Mouse (Mus musculus): ENCODE measurements around the gene 1700061G19Rik. TPM values are rescaled to one million over a fixed set of nuclear protein-coding genes. Genes with fewer than 3 reads are reported as not detected.
A peak's percentile ranks its signal among the peaks of the same experiment; 100 is the strongest.

1700061G19Rik gene
- polyA plus RNA-seq, 1 experiment from 2014 or later: 0.23 TPM

DNA sequence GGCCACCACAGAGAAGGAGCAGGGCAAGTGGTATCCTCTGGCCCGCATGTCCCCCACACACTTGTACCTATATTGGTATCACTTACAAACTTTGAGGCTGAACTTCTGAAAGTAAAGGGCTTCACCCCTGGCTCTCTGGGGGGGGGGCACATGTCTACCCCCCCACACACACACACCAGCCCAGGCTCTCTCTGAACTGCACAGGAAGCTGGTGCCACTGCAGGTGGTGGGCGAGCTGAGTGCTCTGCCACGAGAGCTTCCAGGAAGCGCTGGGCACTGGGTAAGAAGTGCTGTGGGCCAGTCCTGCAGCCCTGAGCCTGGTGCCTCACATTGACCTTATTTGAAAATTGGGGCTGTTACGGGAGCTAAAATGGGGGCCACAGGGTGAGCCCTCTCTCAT lies 31.6 kb upstream of the 1700061G19Rik start:
- ATAC-seq: no peak
- TF ChIP-seq CTCF (IDR thresholded peaks at IDR 0.05; ENCODE audit: low read depth): no peak
- Histone ChIP-seq H3K9me3 (ENCODE audit: control insufficient read depth) (no peaks in the 10 kb centered on the region), H3K9ac (ENCODE audit: low read depth, low read length) (no peak overlapping the region), H3K36me3 (ENCODE audit: control insufficient read depth, insufficient read depth) (no peaks in the 10 kb centered on the region), H3K27me3 (replicated peaks; ENCODE audit: control insufficient read depth, insufficient read depth, low read length) (no peaks in the 10 kb centered on the region), H3K4me1 (replicated peaks; ENCODE audit: control insufficient read depth, insufficient read depth, low read length) (no peaks in the 10 kb centered on the region), H3K4me3 (ENCODE audit: low read depth, low read length) (no peak overlapping the region), H3K4me2 (replicated peaks; ENCODE audit: low read depth) (no peak overlapping the region), H3K27ac (ENCODE audit: low read depth, low read length) (no peak overlapping the region)
- WGBS: 81% methylated on average over 5 of the region's 5 CpGs

DNA sequence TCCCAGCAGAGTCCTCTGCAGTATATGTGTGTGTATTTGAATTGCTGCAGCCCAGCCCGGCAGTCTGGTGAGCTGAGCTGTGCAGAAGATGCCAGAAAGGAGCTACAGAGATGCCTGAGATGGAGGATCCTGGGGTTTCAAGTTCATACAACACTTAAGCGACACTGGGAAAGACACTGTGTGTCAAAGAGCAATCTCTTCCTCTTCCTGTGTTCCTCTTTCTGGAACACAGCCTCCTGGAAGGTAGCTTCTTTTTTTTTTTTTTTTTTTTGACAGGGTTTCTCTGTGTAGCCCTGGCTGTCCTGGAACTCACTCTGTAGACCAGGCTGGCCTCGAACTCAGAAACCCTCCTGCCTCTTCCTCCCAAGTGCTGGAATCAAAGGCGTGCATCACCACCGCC lies 26.5 kb upstream of the 1700061G19Rik start:
- Histone ChIP-seq H3K9me3 (ENCODE audit: control insufficient read depth) (no peaks in the 10 kb centered on the region), H3K36me3 (ENCODE audit: control insufficient read depth, insufficient read depth) (no peaks in the 10 kb centered on the region), H3K4me1 (replicated peaks; ENCODE audit: control insufficient read depth, insufficient read depth, low read length) (no peaks in the 10 kb centered on the region), H3K27me3 (replicated peaks; ENCODE audit: control insufficient read depth, insufficient read depth, low read length) (no peaks in the 10 kb centered on the region), H3K4me2 (replicated peaks; ENCODE audit: low read depth) (no peak overlapping the region), H3K27ac (ENCODE audit: low read depth, low read length) (no peak overlapping the region), H3K9ac (ENCODE audit: low read depth, low read length) (no peak overlapping the region), H3K4me3 (ENCODE audit: low read depth, low read length) (no peak overlapping the region)
- no peak for TF ChIP-seq CTCF (IDR thresholded peaks at IDR 0.05; ENCODE audit: low read depth)
- 80% methylated on average over 5 of the region's 5 CpGs for WGBS
- no peak for ATAC-seq

DNA sequence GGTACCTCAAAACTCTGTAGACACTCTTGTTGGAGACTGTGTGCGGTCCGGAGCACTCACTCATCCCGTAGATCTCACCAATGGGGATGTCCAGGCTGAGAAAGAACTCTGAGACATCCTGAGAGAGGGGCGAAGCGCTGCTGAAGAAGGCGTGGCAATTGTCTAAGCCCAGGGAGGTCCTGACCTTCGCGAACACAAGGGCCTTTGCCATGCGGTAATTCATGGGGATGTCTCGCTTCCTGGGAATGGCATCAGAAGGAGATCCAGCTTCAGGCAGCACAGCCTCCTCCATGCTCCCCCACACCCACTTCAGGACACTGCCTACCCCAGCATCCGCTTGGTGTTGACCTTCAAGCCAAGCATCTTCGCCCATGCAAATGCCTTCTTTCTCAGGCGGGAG lies 25.6 kb upstream of the 1700061G19Rik start:
- Histone ChIP-seq H3K4me3 (ENCODE audit: low read depth, low read length) (no peak overlapping the region), H3K4me2 (replicated peaks; ENCODE audit: low read depth) (no peak overlapping the region), H3K9ac (ENCODE audit: low read depth, low read length) (no peak overlapping the region), H3K27me3 (replicated peaks; ENCODE audit: control insufficient read depth, insufficient read depth, low read length) (no peaks in the 10 kb centered on the region), H3K4me1 (replicated peaks; ENCODE audit: control insufficient read depth, insufficient read depth, low read length) (no peaks in the 10 kb centered on the region), H3K27ac (ENCODE audit: low read depth, low read length) (no peak overlapping the region), H3K9me3 (ENCODE audit: control insufficient read depth) (no peaks in the 10 kb centered on the region), H3K36me3 (ENCODE audit: control insufficient read depth, insufficient read depth) (no peaks in the 10 kb centered on the region)
- no peak for ATAC-seq
- no peak for TF ChIP-seq CTCF (IDR thresholded peaks at IDR 0.05; ENCODE audit: low read depth)
- WGBS: 78% methylated on average over 13 of the region's 13 CpGs

DNA sequence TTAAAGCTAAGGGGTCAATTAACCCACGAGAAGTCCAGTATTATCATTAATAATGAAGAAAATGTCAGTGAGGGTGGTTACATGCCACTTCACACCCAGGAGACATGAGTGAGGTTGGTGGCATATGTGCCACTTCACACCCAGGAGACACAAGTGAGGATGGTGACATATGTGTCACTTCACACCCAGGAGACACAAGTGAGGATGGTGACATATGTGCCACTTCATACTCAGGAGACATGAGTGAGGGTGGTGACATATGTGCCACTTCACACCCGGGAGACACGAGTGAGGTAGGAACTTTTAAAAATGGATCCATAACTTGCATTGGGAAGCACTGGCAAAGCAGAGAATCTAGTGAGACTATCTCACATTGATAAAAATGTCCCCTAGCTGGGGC lies 24.1 kb upstream of the 1700061G19Rik start:
- no peak for ATAC-seq
- no peak overlapping the region for H3K9ac ChIP-seq (ENCODE audit: low read depth, low read length)
- no peaks in the 10 kb centered on the region for H3K27me3 ChIP-seq (replicated peaks; ENCODE audit: control insufficient read depth, insufficient read depth, low read length)
- no peak overlapping the region for H3K4me3 ChIP-seq (ENCODE audit: low read depth, low read length)
- TF ChIP-seq CTCF (IDR thresholded peaks at IDR 0.05; ENCODE audit: low read depth): no peak
- no peak overlapping the region for H3K4me2 ChIP-seq (replicated peaks; ENCODE audit: low read depth)
- H3K4me1 ChIP-seq (replicated peaks; ENCODE audit: control insufficient read depth, insufficient read depth, low read length): no peaks in the 10 kb centered on the region
- no peaks in the 10 kb centered on the region for H3K36me3 ChIP-seq (ENCODE audit: control insufficient read depth, insufficient read depth)
- no peaks in the 10 kb centered on the region for H3K9me3 ChIP-seq (ENCODE audit: control insufficient read depth)
- H3K27ac ChIP-seq (ENCODE audit: low read depth, low read length): no peak overlapping the region
- 71% methylated on average over 3 of the region's 3 CpGs for WGBS

DNA sequence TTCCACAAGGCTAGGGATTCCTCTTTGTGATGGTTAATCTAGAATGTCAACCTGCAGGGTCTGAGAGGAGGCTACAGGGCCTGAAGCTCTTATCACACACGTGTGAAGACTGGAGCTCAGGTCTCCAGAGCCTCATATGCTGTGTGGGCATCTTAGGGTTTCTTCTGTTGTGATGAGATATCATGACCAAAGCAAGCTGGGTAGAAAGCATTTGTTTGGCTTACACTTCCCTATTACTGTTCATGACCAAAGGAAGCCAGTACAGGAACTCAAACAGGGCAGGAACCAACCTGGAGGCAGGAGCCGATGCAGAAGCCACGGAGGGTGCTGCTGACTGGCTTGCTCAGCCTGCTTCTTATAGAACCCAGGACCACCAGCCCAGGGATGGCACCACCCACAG lies 19.9 kb upstream of the 1700061G19Rik start:
- Histone ChIP-seq H3K27me3 (replicated peaks; ENCODE audit: control insufficient read depth, insufficient read depth, low read length) (no peaks in the 10 kb centered on the region), H3K9me3 (ENCODE audit: control insufficient read depth) (no peaks in the 10 kb centered on the region), H3K27ac (ENCODE audit: low read depth, low read length) (no peak overlapping the region), H3K36me3 (ENCODE audit: control insufficient read depth, insufficient read depth) (no peaks in the 10 kb centered on the region), H3K4me2 (replicated peaks; ENCODE audit: low read depth) (no peak overlapping the region), H3K4me1 (replicated peaks; ENCODE audit: control insufficient read depth, insufficient read depth, low read length) (no peaks in the 10 kb centered on the region), H3K4me3 (ENCODE audit: low read depth, low read length) (no peak overlapping the region), H3K9ac (ENCODE audit: low read depth, low read length) (no peak overlapping the region)
- no peak for ATAC-seq
- TF ChIP-seq CTCF (IDR thresholded peaks at IDR 0.05; ENCODE audit: low read depth): no peak
- WGBS: 83% methylated on average over 3 of the region's 3 CpGs

DNA sequence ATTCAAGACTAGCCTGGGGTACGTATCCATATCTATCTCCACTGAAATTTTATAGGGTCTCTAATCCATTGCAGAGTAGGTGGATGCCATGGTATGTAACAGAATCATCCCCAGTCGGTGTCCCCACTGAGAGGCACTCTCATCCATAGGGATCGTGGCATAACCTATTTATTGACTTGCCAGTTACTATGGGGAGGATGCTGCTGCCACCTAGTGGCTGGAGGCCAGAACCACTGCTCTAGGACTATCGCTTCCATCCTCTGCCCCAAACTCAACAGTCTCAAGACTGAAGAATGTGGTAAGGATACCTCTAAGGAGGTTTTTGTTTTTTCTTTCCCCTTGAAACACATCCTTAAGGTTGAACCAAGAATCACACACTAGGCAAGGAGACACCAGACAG lies 17.1 kb upstream of the 1700061G19Rik start:
- Histone ChIP-seq H3K27me3 (replicated peaks; ENCODE audit: control insufficient read depth, insufficient read depth, low read length) (no peaks in the 10 kb centered on the region), H3K27ac (ENCODE audit: low read depth, low read length) (no peak overlapping the region), H3K4me1 (replicated peaks; ENCODE audit: control insufficient read depth, insufficient read depth, low read length) (no peaks in the 10 kb centered on the region), H3K4me2 (replicated peaks; ENCODE audit: low read depth) (no peak overlapping the region), H3K9ac (ENCODE audit: low read depth, low read length) (no peak overlapping the region), H3K36me3 (ENCODE audit: control insufficient read depth, insufficient read depth) (no peaks in the 10 kb centered on the region), H3K4me3 (ENCODE audit: low read depth, low read length) (no peak overlapping the region), H3K9me3 (ENCODE audit: control insufficient read depth) (no peaks in the 10 kb centered on the region)
- 47% methylated on average over 4 of the region's 4 CpGs for WGBS
- peak; percentile 93 for TF ChIP-seq CTCF (IDR thresholded peaks at IDR 0.05; ENCODE audit: low read depth)
- ATAC-seq: 0 out of 2 replicates have a peak, but pooled peaks have one; percentile 22

DNA sequence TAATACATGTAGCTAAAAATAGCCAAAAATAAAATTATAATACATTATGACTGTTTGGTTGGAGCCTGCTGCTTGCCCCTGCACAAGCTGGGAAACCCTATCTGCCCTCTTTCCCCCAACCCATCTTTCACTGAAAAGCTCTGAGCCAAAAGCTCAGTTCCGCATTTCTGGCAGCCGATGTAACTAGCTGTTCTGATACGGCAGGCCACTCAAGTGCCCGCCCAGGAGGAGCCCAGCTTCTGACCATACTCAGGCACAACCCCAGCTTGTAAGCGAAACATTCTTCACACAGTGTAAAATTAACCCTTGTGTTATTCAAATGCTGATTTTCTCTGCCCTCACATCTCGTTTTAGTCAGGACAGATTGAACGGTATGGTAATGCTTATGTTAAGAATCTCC lies 16.4 kb upstream of the 1700061G19Rik start:
- no peaks in the 10 kb centered on the region for H3K4me1 ChIP-seq (replicated peaks; ENCODE audit: control insufficient read depth, insufficient read depth, low read length)
- no peak overlapping the region for H3K4me2 ChIP-seq (replicated peaks; ENCODE audit: low read depth)
- 42% methylated on average over 7 of the region's 7 CpGs for WGBS
- ATAC-seq: no peak
- TF ChIP-seq CTCF (IDR thresholded peaks at IDR 0.05; ENCODE audit: low read depth): no peak
- H3K9ac ChIP-seq (ENCODE audit: low read depth, low read length): no peak overlapping the region
- H3K9me3 ChIP-seq (ENCODE audit: control insufficient read depth): no peaks in the 10 kb centered on the region
- H3K4me3 ChIP-seq (ENCODE audit: low read depth, low read length): no peak overlapping the region
- H3K27ac ChIP-seq (ENCODE audit: low read depth, low read length): no peak overlapping the region
- H3K27me3 ChIP-seq (replicated peaks; ENCODE audit: control insufficient read depth, insufficient read depth, low read length): no peaks in the 10 kb centered on the region
- H3K36me3 ChIP-seq (ENCODE audit: control insufficient read depth, insufficient read depth): no peaks in the 10 kb centered on the region
